Mouse (Mus musculus) inflammation-experienced regulatory T-cells, adult 6 months (primary cell): ENCODE measurements around the gene Arap2. TPM values are rescaled to one million over a fixed set of nuclear protein-coding genes. Genes with fewer than 3 reads are reported as not detected.

Experiments
- ATAC-seq: one replicate; pipeline ENCODE4 v1.8.0; 2017
- polyA plus RNA-seq, 3 experiments: library from polyadenylated mRNA; unstranded; fragments of 100-300 nt; shearing (Covaris generic); gene quantifications; one replicate each; pipeline ENCODE4 v1.2.1; 2017

Arap2 gene
- polyA plus RNA-seq, 3 experiments from 2014 or later: 28.7 to 30.5 (median 29.4) TPM

DNA sequence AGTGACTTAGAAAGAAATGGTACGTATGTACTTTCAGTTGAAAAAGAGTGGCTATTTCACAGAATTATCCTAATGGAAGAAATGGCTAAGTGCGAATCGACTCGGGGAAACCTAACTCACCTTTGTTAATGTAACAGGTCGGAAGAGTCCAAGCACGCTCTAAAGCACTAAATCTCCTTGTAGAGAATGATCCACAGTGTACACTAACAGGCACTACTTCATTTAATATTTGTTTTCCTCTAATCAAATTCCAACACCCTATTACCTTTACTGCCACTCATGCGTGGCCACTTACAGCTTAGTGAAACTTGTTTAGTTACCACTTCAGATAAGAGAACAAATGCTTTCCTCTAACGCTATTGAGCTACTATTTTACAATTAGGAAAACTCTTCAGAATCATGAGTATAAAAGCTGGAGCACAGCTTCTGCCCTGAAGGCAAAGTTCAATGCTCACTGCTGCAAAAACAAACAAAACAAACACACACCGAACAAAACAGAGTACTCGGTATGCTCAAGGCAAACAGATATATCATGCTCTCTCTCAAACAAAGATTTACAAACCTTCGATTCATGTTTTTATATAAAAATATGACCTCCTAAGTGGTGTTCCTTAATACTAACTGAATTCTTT is 143.0 kb downstream of the Arap2 start:
- no peak for ATAC-seq

DNA sequence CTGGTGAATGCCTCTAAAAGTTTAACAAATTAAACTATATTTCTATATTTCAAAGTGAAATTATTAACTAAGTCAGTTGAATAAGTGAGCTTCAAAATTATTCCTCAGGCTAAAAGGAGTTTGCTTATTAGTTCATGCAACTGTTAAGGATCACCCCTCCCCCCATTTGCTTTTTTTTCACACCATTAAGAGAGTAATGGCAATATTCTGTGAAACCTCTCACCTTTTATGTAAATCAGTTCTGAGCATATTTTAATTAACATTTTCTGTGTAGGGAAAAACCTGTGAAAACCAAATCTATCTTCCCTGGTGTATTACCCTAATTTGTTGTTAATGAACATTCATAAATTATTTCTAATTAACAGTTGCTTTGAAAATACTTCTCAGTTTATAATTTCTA is 147.7 kb downstream of the Arap2 start:
- no peak for ATAC-seq

DNA sequence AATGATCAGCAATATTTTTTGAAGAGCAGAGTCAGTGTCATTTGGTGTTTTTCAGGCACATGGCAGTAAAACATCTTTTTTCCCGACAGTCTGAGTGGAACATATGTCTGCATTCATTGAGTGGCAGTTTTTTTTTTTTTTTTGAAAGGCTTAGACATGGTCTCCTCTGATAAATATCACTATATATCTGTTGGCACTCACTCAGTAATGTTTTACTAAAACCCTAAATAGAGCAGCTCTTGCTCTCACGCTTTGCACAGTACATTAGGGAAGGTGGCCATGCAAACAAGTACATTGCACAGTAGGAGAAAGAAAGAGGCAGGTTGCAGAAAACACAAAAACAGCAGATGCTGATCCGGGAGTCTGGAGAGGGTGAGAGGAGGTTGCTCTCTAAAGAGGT is 154.0 kb downstream of the Arap2 start:
- no peak for ATAC-seq

DNA sequence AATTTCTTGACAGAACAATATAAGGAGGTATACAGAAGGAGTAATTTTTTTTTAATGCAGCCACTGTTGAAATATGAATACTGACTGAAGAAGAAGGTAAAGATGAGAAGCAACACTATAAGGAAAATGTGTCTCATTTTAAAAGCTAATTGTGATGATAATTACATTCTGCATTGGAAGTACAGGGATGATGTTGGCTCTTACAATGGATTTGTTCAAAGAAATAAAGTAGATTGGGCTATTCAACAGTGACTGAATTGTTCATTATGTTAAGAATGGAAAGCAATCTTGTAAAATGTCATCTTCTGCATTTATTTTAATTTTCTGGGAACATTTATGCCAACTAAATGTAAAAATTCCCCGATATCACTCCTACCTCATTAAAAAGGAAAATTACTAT is 178.6 kb downstream of the Arap2 start:
- ATAC-seq: no peak

DNA sequence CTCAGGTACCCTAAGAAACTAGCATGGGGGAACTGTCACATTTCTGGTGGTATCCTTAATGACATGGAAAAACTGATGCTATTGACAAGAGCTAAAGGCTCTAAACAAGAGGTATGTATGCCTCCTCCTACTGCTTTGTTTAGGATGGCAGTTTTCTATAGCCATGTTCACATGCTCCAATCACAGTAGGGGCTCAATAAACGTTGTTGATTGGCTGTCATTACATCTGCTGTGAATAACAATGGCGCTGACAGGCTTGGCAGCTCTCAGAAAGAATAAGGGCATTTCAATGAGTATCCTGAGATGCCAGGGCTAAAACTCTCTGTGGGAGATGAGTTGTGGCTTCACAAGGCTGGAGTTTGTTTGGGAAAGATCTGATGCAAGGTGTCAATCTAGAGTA is 183.3 kb downstream of the Arap2 start:
- ATAC-seq: no peak

DNA sequence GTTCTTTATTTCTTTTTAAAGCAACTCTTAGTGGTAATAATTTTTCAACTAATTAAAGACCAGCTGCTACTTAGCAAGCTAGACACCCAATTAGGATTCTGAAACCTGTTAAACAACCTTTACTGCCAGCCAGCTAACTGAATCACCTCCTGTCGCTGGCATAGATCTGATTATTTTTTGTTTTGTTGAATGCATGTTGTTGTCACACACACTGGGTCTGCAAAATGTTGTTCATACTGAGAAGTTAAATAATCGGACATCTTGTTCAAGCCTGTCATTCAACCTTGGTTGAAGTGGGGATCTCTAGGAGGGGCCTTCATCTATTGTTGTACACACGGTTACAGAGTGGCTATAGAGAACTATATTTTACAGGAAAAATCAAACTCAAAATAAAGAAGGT is 184.3 kb downstream of the Arap2 start:
- ATAC-seq: no peak

DNA sequence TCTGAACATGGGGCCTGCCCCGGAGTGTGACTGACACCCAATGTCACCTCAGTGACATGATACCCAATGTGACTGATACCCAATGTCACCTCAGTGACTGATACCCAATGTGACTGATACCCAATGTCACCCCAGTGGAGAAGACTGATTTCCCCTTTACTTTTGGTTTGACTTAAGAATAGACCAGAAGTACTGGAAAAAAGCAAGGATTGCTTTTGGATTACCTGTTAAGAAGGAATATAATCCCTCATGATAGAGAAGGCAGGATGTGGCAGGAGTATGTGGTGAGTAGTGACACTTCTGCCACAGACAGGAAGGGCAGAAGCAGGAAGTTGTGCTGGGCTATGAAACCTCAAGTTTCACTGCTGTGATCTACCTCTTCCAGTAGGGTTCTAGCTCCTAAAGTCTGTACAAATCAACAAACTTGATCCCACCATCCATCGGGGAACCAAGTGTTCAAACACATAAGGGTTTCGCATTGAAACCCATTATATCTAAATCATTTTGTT is 191.6 kb downstream of the Arap2 start:
- peak; percentile 95 for ATAC-seq

Other genes starting within 250 kb of the Arap2 start
- not detected for gene Dthd1, start 47.7 kb upstream of the Arap2 start, polyA plus RNA-seq